Mouse (Mus musculus) embryonic fibroblast, embryonic 13.5 days (primary cell): ENCODE results near the gene Cryzl1.

Experiments used
- CTCF ChIP-seq: IDR thresholded peaks from 2 replicates; pipeline ENCODE4 v1.5.1; 2011; ENCODE audit warnings: mild to moderate bottlenecking, control low read depth, low read length, moderate library complexity, borderline replicate concordance; ENCODE audit not compliant: insufficient read depth
- POLR2A ChIP-seq: IDR thresholded peaks from 2 replicates; pipeline ENCODE4 v1.6.1; 2011; ENCODE audit warnings: low read depth, mild to moderate bottlenecking, control low read depth, low read length, moderate library complexity

- no peak for TF ChIP-seq CTCF
- peak; percentile 96 for TF ChIP-seq POLR2A
These were observed 299 bp upstream of the Cryzl1 start, which contains the start of gene Itsn1 for GRCm38 (mm10) chr16:91729066-91729482.
